Mouse (Mus musculus) forebrain, embryonic 16.5 days (tissue): ENCODE measurements around the gene Hist1h4a. TPM values are rescaled to one million over a fixed set of nuclear protein-coding genes. Genes with fewer than 3 reads are reported as not detected.
A peak's percentile ranks its signal among the peaks of the same experiment; 100 is the strongest.
"Not testable (repeated sequence)": the region's sequence is repeated elsewhere in the genome, so short reads cannot be mapped to it uniquely, and the experiment has no call there.

ENCODE experiments used
- ATAC-seq: fragments of 200-750 bp; cut with Nextera tagmentation; 2 replicates; pipeline ENCODE4 v1.8.0; 2017; ENCODE audit warnings: mild to moderate bottlenecking, moderate library complexity
- H3K27ac ChIP-seq: fragments of 300-500 bp; sonication (generic); 2 replicates; pipeline ENCODE4 v1.5.1; 2014; ENCODE audit warnings: low read length, control low read depth
- H3K27me3 ChIP-seq: fragments of 300-500 bp; sonication (generic); replicated peaks from 2 replicates; pipeline ENCODE4 v1.6.1; 2014; ENCODE audit warnings: low read length; ENCODE audit not compliant: control insufficient read depth, insufficient read depth
- H3K36me3 ChIP-seq: fragments of 300-500 bp; sonication (generic); 2 replicates; pipeline ENCODE4 v1.6.1; 2014; ENCODE audit not compliant: control insufficient read depth, insufficient read depth
- H3K4me1 ChIP-seq: fragments of 300-500 bp; sonication (generic); replicated peaks from 2 replicates; pipeline ENCODE4 v1.6.1; 2014; ENCODE audit warnings: low read length; ENCODE audit not compliant: control insufficient read depth, insufficient read depth
- H3K4me2 ChIP-seq: fragments of 300-500 bp; sonication (generic); 2 replicates; pipeline ENCODE4 v1.6.1; 2014; ENCODE audit warnings: mild to moderate bottlenecking, low read length, control low read depth
- H3K4me3 ChIP-seq: fragments of 300-500 bp; sonication (generic); replicated peaks from 2 replicates; pipeline ENCODE4 v1.5.1; 2014; ENCODE audit warnings: mild to moderate bottlenecking, low read length, control low read depth
- H3K9ac ChIP-seq: fragments of 300-500 bp; sonication (generic); replicated peaks from 2 replicates; pipeline ENCODE4 v1.6.1; 2014; ENCODE audit warnings: low read depth, low read length, control low read depth
- H3K9me3 ChIP-seq: fragments of 300-500 bp; sonication (generic); 2 replicates; pipeline ENCODE4 v1.6.1; 2016; ENCODE audit warnings: low read length; ENCODE audit not compliant: control insufficient read depth
- WGBS: fragments of 180-500 bp; shearing (Covaris S2); extraction: QIAGEN DNeasy Blood & Tissue Kit; methylation state at CpG from one replicate; pipeline ENCODE4 v1.1.7; 2014; 5-methylcytosine and 5-hydroxymethylcytosine counted together
- polyA plus RNA-seq: library from polyadenylated mRNA; unstranded; fragments of >200 nt; fragmentation: Nextera tagmentation; extraction: Ambion mirVana; gene quantifications from 2 replicates; pipeline ENCODE4 v1.2.1, GENCODE M21; 2015

Hist1h4a gene
- polyA plus RNA-seq, 1 experiment from 2014 or later: not detected

DNA sequence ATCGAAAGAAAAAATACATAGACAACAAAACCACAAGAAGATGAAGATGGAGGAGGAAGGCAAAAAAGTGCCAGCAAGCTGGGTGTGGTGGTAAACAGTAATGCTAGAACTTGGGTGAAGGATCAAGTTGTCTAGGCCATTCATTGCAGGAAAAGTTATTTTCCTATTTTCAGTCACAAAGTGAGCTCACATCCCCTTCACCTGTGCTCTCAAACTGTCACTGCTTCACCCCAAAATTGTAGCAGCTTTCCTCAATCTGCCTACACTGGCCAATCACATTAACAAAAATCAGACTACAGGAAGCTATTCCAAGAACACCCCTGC, 1.2 kb downstream of the Hist1h4a start:
- peaks cover 30% of the 10 kb centered on the region for H3K4me1 ChIP-seq
- no peaks in the 10 kb centered on the region for H3K9me3 ChIP-seq
- ATAC-seq: no peak
- no peaks in the 10 kb centered on the region for H3K27me3 ChIP-seq
- H3K36me3 ChIP-seq: no peaks in the 10 kb centered on the region
- no peak overlapping the region; the same call in 1 of the 2 replicates for H3K4me3 ChIP-seq
- peak overlapping the region; percentile 94 for H3K4me2 ChIP-seq
- 76% methylated on average over 1 of the region's 1 CpGs for WGBS
- H3K9ac ChIP-seq: no peak overlapping the region
- H3K27ac ChIP-seq: no peak overlapping the region; the same call in 1 of the 2 replicates

- WGBS: 68% methylated on average over 3 of the region's 3 CpGs
- Histone ChIP-seq H3K9me3 (no peaks in the 10 kb centered on the region), H3K27me3 (no peaks in the 10 kb centered on the region), H3K4me2 (no peak overlapping the region), H3K27ac (no peak overlapping the region), H3K9ac (no peak overlapping the region), H3K4me1 (peaks cover 28% of the 10 kb centered on the region), H3K36me3 (no peaks in the 10 kb centered on the region), H3K4me3 (no peak overlapping the region)
- ATAC-seq: no peak
Observed at GRCm38 (mm10) chr13:23759251-23759771, 1.7 kb downstream of the Hist1h4a start.

- H3K27ac ChIP-seq: no peak overlapping the region
Observed at GRCm38 (mm10) chr13:23757921-23758320, 3.1 kb downstream of the Hist1h4a start.

DNA sequence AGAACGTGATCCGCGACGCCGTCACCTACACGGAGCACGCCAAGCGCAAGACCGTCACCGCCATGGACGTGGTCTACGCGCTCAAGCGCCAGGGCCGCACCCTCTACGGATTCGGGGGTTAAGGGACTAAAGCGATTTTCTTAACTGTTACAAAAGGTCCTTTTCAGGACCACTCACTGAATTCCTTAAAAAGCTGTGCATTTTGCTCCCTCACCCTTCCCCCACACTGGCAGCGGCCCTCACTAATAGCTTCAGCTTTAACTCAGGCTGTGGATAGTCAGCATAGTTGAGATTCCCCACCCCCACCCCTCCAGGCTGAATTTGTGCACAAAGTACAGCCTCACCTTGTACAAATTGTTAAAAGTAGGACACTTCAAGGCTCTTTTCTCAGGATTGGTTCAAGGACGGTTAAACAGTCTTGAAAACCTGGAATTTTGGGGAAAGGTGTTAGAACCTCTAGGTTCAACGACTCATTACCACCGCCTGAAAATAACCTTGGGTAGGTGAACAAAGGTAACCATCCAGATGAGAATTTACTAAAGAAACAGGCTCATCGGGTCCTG, 3.7 kb downstream of the Hist1h4a start:
- Histone ChIP-seq H3K27ac (peak overlapping the region; percentile 77), H3K36me3 (no peaks in the 10 kb centered on the region), H3K4me1 (peaks cover 21% of the 10 kb centered on the region), H3K4me2 (peak overlapping the region; percentile 72), H3K9me3 (no peaks in the 10 kb centered on the region), H3K4me3 (peak overlapping the region; percentile 40), H3K27me3 (no peaks in the 10 kb centered on the region), H3K9ac (peak overlapping the region; percentile 53)
- WGBS: 2% methylated on average over 16 of the region's 23 CpGs
- ATAC-seq: no peak; the same call in 1 of the 2 replicates

More at GRCm38 (mm10) chr13:23757921-23758320, 3.1 kb downstream of the Hist1h4a start:
- Histone ChIP-seq H3K9me3 (no peaks in the 10 kb centered on the region), H3K36me3 (no peaks in the 10 kb centered on the region), H3K27me3 (no peaks in the 10 kb centered on the region), H3K4me2 (no peak overlapping the region), H3K4me1 (peaks cover 19% of the 10 kb centered on the region), H3K9ac (no peak overlapping the region), H3K4me3 (no peak overlapping the region)
- ATAC-seq: no peak
- 40% methylated on average over 3 of the region's 3 CpGs for WGBS

- Histone ChIP-seq H3K36me3 (no peaks in the 10 kb centered on the region), H3K9me3 (no peaks in the 10 kb centered on the region), H3K27ac (peak within 1 kb of the TSS; percentile 77), H3K27me3 (no peaks in the 10 kb centered on the region), H3K9ac (peak within 1 kb of the TSS; percentile 53), H3K4me3 (peak within 1 kb of the TSS; percentile 40), H3K4me1 (peaks cover 20% of the 10 kb centered on the region), H3K4me2 (peak within 1 kb of the TSS; percentile 72)
- ATAC-seq: peak; percentile 75
- WGBS: 0% methylated on average over 14 of the region's 22 CpGs
Observed at GRCm38 (mm10) chr13:23756790-23757189, 4.2 kb downstream of the Hist1h4a start, which contains the start of gene Hist1h4b. Gene Hist1h4b (plus strand): TSS chr13:23757013.

DNA sequence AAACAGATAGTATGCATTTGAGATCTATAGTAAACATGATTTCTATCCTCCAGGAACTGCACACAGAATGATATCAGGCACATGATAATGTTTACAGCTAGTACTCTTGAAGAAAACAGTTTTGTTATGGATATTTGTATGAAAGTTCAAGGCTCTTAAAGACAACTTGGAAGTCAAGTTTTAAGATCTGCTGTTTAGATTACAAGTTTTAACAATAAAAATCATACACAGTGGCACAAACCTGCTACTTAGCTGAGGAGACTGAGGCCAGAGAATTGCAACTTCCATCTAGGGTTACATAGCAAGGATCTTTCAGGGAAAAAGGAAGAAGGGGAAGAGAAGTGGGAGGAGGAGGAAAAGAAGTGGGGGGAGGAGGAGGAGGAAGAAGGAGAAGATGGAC, 6.0 kb downstream of the Hist1h4a start:
- Histone ChIP-seq H3K9ac (no peak overlapping the region), H3K9me3 (no peaks in the 10 kb centered on the region), H3K27me3 (no peaks in the 10 kb centered on the region), H3K4me1 (peaks cover 10% of the 10 kb centered on the region), H3K4me2 (no peak overlapping the region), H3K27ac (no peak overlapping the region), H3K36me3 (no peaks in the 10 kb centered on the region), H3K4me3 (no peak overlapping the region)
- no peak for ATAC-seq

DNA sequence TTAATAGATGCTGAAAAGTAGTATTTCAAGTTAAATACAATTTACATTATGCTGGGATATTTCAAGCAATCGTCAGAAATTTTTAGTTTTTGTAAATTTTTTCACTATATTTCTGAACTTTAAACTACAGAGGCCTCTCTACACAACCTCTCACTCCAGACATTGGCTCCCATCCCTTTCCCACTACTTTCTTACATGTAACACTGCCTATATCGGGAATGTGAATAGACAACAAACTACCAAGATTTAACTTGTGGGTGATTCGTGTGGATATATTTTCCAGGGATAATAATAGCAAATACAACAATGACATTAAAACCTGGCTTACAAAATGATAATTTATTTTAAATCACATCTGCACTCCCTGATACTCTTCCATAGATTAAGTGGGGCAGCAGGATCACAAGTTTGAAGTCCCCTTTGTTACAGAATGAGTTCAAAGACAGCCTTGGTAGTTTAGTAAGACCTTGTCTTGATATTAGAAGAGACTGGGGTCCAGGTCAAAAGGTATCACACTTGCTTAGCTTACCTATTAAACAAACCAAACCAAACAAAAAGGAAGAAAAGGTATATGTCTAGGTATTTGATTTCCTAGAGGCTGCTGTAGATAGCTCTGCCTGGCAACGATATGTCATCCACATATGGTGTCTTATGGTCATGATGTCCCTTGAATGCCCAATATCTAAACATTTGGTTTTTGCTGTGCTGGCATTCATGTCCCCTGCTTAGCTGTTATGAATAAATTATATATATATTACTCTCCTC, 7.5 kb downstream of the Hist1h4a start:
- no peak overlapping the region for H3K9ac ChIP-seq
- no peak overlapping the region for H3K4me2 ChIP-seq
- H3K27me3 ChIP-seq: no peaks in the 10 kb centered on the region
- H3K9me3 ChIP-seq: no peaks in the 10 kb centered on the region
- 49% methylated on average over 4 of the region's 4 CpGs for WGBS
- no peak overlapping the region for H3K4me3 ChIP-seq
- no peaks in the 10 kb centered on the region for H3K36me3 ChIP-seq
- H3K27ac ChIP-seq: no peak overlapping the region
- no peak for ATAC-seq
- peaks cover 9% of the 10 kb centered on the region for H3K4me1 ChIP-seq

DNA sequence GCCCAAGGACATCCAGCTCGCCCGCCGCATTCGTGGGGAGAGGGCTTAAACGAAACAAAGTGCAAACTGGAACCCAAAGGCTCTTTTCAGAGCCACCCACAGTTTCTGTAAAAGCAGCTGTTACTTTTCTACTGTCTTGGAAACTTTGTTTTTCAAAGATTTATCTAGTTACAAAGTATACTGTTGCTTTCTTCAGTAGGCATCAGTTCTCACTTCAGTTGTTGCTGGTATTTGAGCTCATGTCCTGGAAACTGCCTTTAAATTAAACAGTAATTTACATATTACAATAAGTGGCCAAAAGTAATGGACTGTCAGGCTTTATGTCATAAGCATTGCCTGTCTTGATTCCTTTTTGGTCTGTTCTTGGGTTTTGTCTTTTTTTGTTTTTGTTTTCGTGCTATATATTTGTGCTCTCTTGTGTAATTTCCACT, 8.3 kb downstream of the Hist1h4a start:
- peak overlapping the region; percentile 29 for H3K4me3 ChIP-seq
- H3K27me3 ChIP-seq: no peaks in the 10 kb centered on the region
- H3K4me2 ChIP-seq: peak overlapping the region; percentile 44
- H3K9me3 ChIP-seq: no peaks in the 10 kb centered on the region
- WGBS: 4% methylated on average over 6 of the region's 6 CpGs
- ATAC-seq: no peak
- H3K36me3 ChIP-seq: no peaks in the 10 kb centered on the region
- H3K9ac ChIP-seq: 0 out of 2 replicates have a peak overlapping the region, but pooled peaks have one; percentile 9
- no peak overlapping the region for H3K27ac ChIP-seq
- peaks cover 14% of the 10 kb centered on the region for H3K4me1 ChIP-seq

- H3K9ac ChIP-seq: peak within 1 kb of the TSS; percentile 57
- H3K4me2 ChIP-seq: peak within 1 kb of the TSS; percentile 74
- ATAC-seq: peak; percentile 82
- not testable (repeated sequence) for H3K36me3 ChIP-seq, H3K27me3 ChIP-seq, H3K9me3 ChIP-seq
- peak within 1 kb of the TSS; percentile 96 for H3K27ac ChIP-seq
- H3K4me1 ChIP-seq: peaks cover 12% of the 10 kb centered on the region
- H3K4me3 ChIP-seq: peak within 1 kb of the TSS; percentile 51
- WGBS: under 1% methylated on average over 15 of the region's 47 CpGs
Observed at GRCm38 (mm10) chr13:23752067-23752741, 8.8 kb downstream of the Hist1h4a start, which contains the start of gene Hist1h3b. Gene Hist1h3b (plus strand): TSS chr13:23752267.
